Mouse (Mus musculus) intestine, embryonic 15.5 days (tissue): ENCODE measurements around the gene Ercc6. TPM values are rescaled to one million over a fixed set of nuclear protein-coding genes. Genes with fewer than 3 reads are reported as not detected.

Source experiments
- ATAC-seq: fragments of 200-750 bp; cut with Nextera tagmentation; 2 replicates; pipeline ENCODE4 v1.8.0; 2017; ENCODE audit warnings: moderate TSS enrichment, moderate library complexity
- H3K27ac ChIP-seq: fragments of 300-500 bp; sonication (generic); 2 replicates; pipeline ENCODE4 v1.5.1; 2015; ENCODE audit warnings: mild to moderate bottlenecking, inconsistent platforms
- H3K27me3 ChIP-seq: fragments of 300-500 bp; sonication (generic); replicated peaks from 2 replicates; pipeline ENCODE4 v1.6.1; 2015; ENCODE audit warnings: inconsistent platforms
- H3K36me3 ChIP-seq: fragments of 300-500 bp; sonication (generic); 2 replicates; pipeline ENCODE4 v1.6.1; 2015; ENCODE audit warnings: inconsistent platforms
- H3K4me1 ChIP-seq: fragments of 300-500 bp; sonication (generic); replicated peaks from 2 replicates; pipeline ENCODE4 v1.6.1; 2015; ENCODE audit warnings: inconsistent platforms
- H3K4me2 ChIP-seq: fragments of 300-500 bp; sonication (generic); replicated peaks from 2 replicates; pipeline ENCODE4 v1.6.1; 2015; ENCODE audit warnings: mild to moderate bottlenecking, inconsistent platforms
- H3K4me3 ChIP-seq: fragments of 300-500 bp; sonication (generic); replicated peaks from 2 replicates; pipeline ENCODE4 v1.5.1; 2015; ENCODE audit warnings: inconsistent platforms
- H3K9ac ChIP-seq: fragments of 300-500 bp; sonication (generic); 2 replicates; pipeline ENCODE4 v1.6.1; 2015; ENCODE audit warnings: inconsistent platforms
- H3K9me3 ChIP-seq: fragments of 300-500 bp; sonication (generic); 2 replicates; pipeline ENCODE4 v1.6.1; 2016; ENCODE audit warnings: inconsistent platforms
- WGBS: fragments of 180-500 bp; shearing (Covaris S2); methylation state at CpG from one replicate; pipeline ENCODE4 v1.1.7; 2015; 5-methylcytosine and 5-hydroxymethylcytosine counted together
- polyA plus RNA-seq: library from polyadenylated mRNA; unstranded; fragments of >200 nt; fragmentation: Nextera tagmentation; extraction: Ambion mirVana; gene quantifications from 2 replicates; pipeline ENCODE4 v1.2.1, GENCODE M21; 2015

Gene Ercc6
- 15.9 and 16.5 TPM in 2 replicates for polyA plus RNA-seq

GRCm38 (mm10) chr14:32513336-32514032 lies at the start of gene Ercc6:
Gene Ercc6, plus strand, starts transcription at chr14:32513521.
- Histone ChIP-seq H3K4me2 (peak within 1 kb of the TSS; percentile 63), H3K9me3 (no peaks in the 10 kb centered on the region), H3K36me3 (peaks cover 9% of the 10 kb centered on the region), H3K27me3 (no peaks in the 10 kb centered on the region), H3K4me1 (peaks cover 11% of the 10 kb centered on the region; the same call in 1 of the 2 replicates), H3K4me3 (peak within 1 kb of the TSS; percentile 78), H3K27ac (peak within 1 kb of the TSS; percentile 78), H3K9ac (peak within 1 kb of the TSS; percentile 68)
- WGBS = under 1% methylated on average over 62 of the region's 62 CpGs
- peak; percentile 97 for ATAC-seq

- Histone ChIP-seq H3K4me2 (peak within 1 kb of the TSS; percentile 71), H3K36me3 (no peaks in the 10 kb centered on the region), H3K27me3 (peaks cover 79% of the 10 kb centered on the region), H3K4me1 (peaks cover 18% of the 10 kb centered on the region), H3K4me3 (peak within 1 kb of the TSS; percentile 35), H3K27ac (no peak within 1 kb of the TSS), H3K9me3 (no peaks in the 10 kb centered on the region), H3K9ac (0 out of 2 replicates have a peak within 1 kb of the TSS, but pooled peaks have one; percentile 13)
- peak; percentile 40; the same call in 1 of the 2 replicates for ATAC-seq
- under 1% methylated on average over 67 of the region's 70 CpGs for WGBS
Measured at GRCm38 (mm10) chr14:32464601-32465505, 48.5 kb upstream of the Ercc6 start, which contains the start of gene Slc18a3. Gene Slc18a3, minus strand, starts transcription at chr14:32464850.

GRCm38 (mm10) chr14:32465506-32465870 lies 47.8 kb upstream of the Ercc6 start:
- Histone ChIP-seq H3K4me1 (peaks cover 18% of the 10 kb centered on the region), H3K9me3 (no peaks in the 10 kb centered on the region), H3K27me3 (peaks cover 72% of the 10 kb centered on the region), H3K9ac (no peak overlapping the region), H3K36me3 (no peaks in the 10 kb centered on the region), H3K4me3 (no peak overlapping the region), H3K4me2 (peak overlapping the region; percentile 71), H3K27ac (no peak overlapping the region)
- WGBS = under 1% methylated on average over 8 of the region's 11 CpGs
- ATAC-seq = no peak

- peaks cover 68% of the 10 kb centered on the region for H3K27me3 ChIP-seq
- no peaks in the 10 kb centered on the region for H3K36me3 ChIP-seq
- H3K9me3 ChIP-seq = no peaks in the 10 kb centered on the region
- no peak for ATAC-seq
- no peak within 1 kb of the TSS for H3K27ac ChIP-seq
- no peak within 1 kb of the TSS for H3K9ac ChIP-seq
- 19% methylated on average over 13 of the region's 13 CpGs for WGBS
- H3K4me1 ChIP-seq = peaks cover 18% of the 10 kb centered on the region
- H3K4me2 ChIP-seq = peak within 1 kb of the TSS; percentile 71
- H3K4me3 ChIP-seq = peak within 1 kb of the TSS; percentile 35
Measured at GRCm38 (mm10) chr14:32465889-32466288, 47.4 kb upstream of the Ercc6 start, which contains the start of gene Chat. Gene Chat, minus strand, starts transcription at chr14:32465989.

GRCm38 (mm10) chr14:32467606-32468005 lies 45.7 kb upstream of the Ercc6 start:
- Histone ChIP-seq H3K36me3 (no peaks in the 10 kb centered on the region), H3K9me3 (no peaks in the 10 kb centered on the region), H3K27me3 (peaks cover 51% of the 10 kb centered on the region), H3K4me3 (no peak overlapping the region), H3K4me2 (no peak overlapping the region), H3K9ac (no peak overlapping the region), H3K27ac (no peak overlapping the region), H3K4me1 (peaks cover 18% of the 10 kb centered on the region)
- 6% methylated on average over 5 of the region's 5 CpGs for WGBS
- ATAC-seq = no peak

GRCm38 (mm10) chr14:32472996-32473395 lies 40.3 kb upstream of the Ercc6 start:
- Histone ChIP-seq H3K27me3 (no peaks in the 10 kb centered on the region), H3K4me3 (no peak overlapping the region), H3K9me3 (no peaks in the 10 kb centered on the region), H3K36me3 (no peaks in the 10 kb centered on the region), H3K27ac (no peak overlapping the region), H3K9ac (no peak overlapping the region), H3K4me2 (no peak overlapping the region), H3K4me1 (no peaks in the 10 kb centered on the region)
- WGBS = 15% methylated on average over 4 of the region's 4 CpGs
- ATAC-seq = no peak

- Histone ChIP-seq H3K4me1 (no peaks in the 10 kb centered on the region), H3K27ac (no peak overlapping the region), H3K27me3 (no peaks in the 10 kb centered on the region), H3K9me3 (no peaks in the 10 kb centered on the region), H3K4me3 (no peak overlapping the region), H3K4me2 (no peak overlapping the region), H3K36me3 (no peaks in the 10 kb centered on the region), H3K9ac (no peak overlapping the region)
- ATAC-seq = no peak
- 75% methylated on average over 6 of the region's 6 CpGs for whole genome bisulfite sequencing
Measured at GRCm38 (mm10) chr14:32476559-32476958, 36.8 kb upstream of the Ercc6 start.

- no peak overlapping the region for H3K9ac ChIP-seq
Measured at GRCm38 (mm10) chr14:32477581-32477980, 35.7 kb upstream of the Ercc6 start.

GRCm38 (mm10) chr14:32482061-32482460 lies 31.3 kb upstream of the Ercc6 start:
- no peak overlapping the region for H3K4me3 ChIP-seq
- no peaks in the 10 kb centered on the region for H3K4me1 ChIP-seq

More at GRCm38 (mm10) chr14:32477581-32477980, 35.7 kb upstream of the Ercc6 start:
- Histone ChIP-seq H3K4me2 (no peak overlapping the region), H3K36me3 (no peaks in the 10 kb centered on the region), H3K4me1 (no peaks in the 10 kb centered on the region), H3K27ac (no peak overlapping the region), H3K9me3 (no peaks in the 10 kb centered on the region), H3K4me3 (no peak overlapping the region), H3K27me3 (no peaks in the 10 kb centered on the region)
- 49% methylated on average over 1 of the region's 1 CpGs for WGBS
- no peak for ATAC-seq

GRCm38 (mm10) chr14:32492521-32492920 lies 20.8 kb upstream of the Ercc6 start:
- peaks cover 4% of the 10 kb centered on the region for H3K27me3 ChIP-seq
- H3K36me3 ChIP-seq = no peaks in the 10 kb centered on the region
- no peak overlapping the region for H3K9ac ChIP-seq
- no peak overlapping the region for H3K27ac ChIP-seq
- peak; percentile 65 for ATAC-seq
- H3K4me3 ChIP-seq = peak overlapping the region; percentile 9; the same call in 1 of the 2 replicates
- no peaks in the 10 kb centered on the region for H3K9me3 ChIP-seq
- H3K4me1 ChIP-seq = no peaks in the 10 kb centered on the region
- peak overlapping the region; percentile 49 for H3K4me2 ChIP-seq
- WGBS = 13% methylated on average over 13 of the region's 13 CpGs

More at GRCm38 (mm10) chr14:32482061-32482460, 31.3 kb upstream of the Ercc6 start:
- 10% methylated on average over 3 of the region's 3 CpGs for WGBS
- H3K9ac ChIP-seq = no peak overlapping the region
- H3K36me3 ChIP-seq = no peaks in the 10 kb centered on the region
- no peaks in the 10 kb centered on the region; the same call in 1 of the 2 replicates for H3K27me3 ChIP-seq
- H3K4me2 ChIP-seq = no peak overlapping the region
- H3K9me3 ChIP-seq = no peaks in the 10 kb centered on the region
- ATAC-seq = no peak
- H3K27ac ChIP-seq = no peak overlapping the region

GRCm38 (mm10) chr14:32496115-32496850 lies 17.0 kb upstream of the Ercc6 start:
- Histone ChIP-seq H3K9me3 (no peaks in the 10 kb centered on the region), H3K4me1 (no peaks in the 10 kb centered on the region), H3K27ac (no peak overlapping the region), H3K4me3 (no peak overlapping the region), H3K36me3 (no peaks in the 10 kb centered on the region), H3K27me3 (peaks cover 4% of the 10 kb centered on the region), H3K9ac (no peak overlapping the region), H3K4me2 (no peak overlapping the region)
- WGBS = 64% methylated on average over 8 of the region's 8 CpGs
- ATAC-seq = no peak
